Mouse (Mus musculus): ENCODE measurements around the gene Myo16.

Gene Myo16

DNA sequence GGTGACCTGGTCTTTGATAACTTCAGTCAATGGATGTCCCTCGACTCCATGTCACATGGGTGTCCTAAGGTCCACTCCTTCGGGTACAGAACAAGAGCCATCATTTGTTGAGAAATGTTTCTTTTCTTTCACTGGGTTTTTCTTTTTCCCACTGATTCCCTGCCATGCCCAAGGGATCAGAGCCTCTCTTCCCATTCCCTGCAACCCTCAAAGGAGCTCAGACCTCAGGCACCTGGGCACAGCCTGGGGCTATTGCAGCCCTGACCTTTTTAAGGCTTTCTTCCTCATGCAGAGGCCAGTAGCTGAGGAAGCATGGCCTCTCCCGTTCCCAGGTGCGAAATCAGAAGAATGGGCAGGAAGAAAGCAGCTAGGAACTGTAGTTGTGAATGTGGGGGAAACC lies 23.4 kb downstream of the Myo16 start:
- no peak for DNase-seq

DNA sequence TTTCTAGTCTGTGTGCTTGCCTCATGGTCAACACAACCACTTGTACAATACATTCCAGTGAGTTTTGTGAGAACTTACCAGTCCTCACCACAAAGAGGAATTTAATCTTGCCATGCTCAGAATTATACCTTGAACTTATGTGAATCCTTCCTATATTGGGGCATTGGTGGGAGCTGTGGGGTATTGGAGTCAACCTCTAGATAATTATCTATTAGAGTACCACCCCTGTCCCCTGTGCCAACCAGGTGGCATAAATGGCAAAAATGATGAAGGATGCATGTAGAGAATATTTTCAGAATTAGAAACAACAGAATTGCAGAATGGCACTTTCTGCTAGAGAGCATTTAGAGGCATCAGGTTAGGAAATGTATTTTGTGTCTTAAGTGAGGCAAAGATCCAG lies 25.3 kb downstream of the Myo16 start:
- DNase-seq: no peak

GRCm38 (mm10) chr8:10190607-10191006 lies 36.9 kb downstream of the Myo16 start:
- no peak for DNase-seq

DNA sequence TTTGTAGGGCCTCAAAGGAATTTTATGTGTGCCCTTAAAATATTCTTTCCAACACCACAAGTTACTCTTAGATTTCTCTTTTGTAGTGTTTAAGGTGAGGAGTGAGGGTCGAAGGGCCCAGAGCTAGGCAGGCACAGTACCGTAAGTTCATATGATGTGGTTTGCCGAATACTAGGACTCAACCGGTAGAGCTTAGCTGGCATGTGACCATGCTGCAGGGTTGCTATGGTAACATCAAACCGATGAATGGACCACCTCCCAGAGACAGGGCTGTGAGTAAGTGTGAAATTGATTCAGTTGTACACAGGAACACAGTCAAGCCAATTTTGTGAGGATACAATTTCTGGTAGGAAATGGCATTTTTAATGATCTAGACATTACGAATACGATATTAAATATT lies 44.5 kb downstream of the Myo16 start:
- DNase-seq: no peak

GRCm38 (mm10) chr8:10199301-10199700 lies 45.6 kb downstream of the Myo16 start:
- DNase-seq: no peak

DNA sequence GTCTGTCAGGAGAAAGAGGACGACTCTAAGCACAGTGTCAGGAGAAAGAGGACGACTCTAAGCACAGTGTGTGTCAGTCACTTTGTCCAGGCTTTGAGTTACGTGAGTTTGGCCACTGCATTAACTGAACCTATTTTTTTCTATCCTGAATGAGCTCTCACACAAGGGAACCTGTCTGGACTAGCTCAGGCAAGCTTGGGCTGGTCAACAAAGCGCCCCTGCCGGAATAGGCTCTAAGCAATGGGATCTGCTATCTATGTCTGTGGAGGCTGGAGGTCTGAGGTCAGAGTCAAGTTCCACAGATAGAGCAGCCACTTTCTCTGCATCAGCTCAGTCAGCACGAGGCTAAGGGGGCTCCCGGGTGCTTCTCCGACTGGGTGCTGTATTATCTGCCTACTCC lies 46.3 kb downstream of the Myo16 start:
- DNase-seq: no peak

GRCm38 (mm10) chr8:10215023-10215422 lies 61.3 kb downstream of the Myo16 start:
- no peak for DNase-seq

DNA sequence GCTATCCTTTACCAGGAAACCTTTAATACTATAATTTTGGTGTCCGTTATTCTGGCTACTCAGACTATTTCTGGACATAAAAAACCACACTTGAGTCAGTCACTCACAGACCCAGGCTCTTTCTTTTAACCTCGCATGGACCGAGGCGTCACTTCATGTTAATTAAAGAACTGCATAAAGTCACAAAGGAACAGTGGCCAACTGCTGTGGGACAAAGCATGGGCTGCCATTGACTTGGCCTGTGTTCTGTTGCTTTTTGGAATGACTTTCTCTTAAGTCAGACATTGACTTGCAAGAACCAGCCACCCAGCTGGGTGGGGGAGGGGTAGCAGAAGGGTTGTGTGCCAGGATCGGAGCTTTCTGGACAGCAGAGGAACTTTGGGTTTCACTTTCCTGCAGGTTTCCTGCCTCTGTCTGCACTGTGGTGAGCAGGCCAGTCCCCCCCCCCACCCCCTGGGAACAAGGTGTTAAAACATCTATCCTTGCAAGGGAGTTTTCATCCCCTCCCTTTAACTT lies 66.1 kb downstream of the Myo16 start:
- no peak for DNase-seq

GRCm38 (mm10) chr8:10222770-10223169 lies 69.1 kb downstream of the Myo16 start:
- DNase-seq: no peak

DNA sequence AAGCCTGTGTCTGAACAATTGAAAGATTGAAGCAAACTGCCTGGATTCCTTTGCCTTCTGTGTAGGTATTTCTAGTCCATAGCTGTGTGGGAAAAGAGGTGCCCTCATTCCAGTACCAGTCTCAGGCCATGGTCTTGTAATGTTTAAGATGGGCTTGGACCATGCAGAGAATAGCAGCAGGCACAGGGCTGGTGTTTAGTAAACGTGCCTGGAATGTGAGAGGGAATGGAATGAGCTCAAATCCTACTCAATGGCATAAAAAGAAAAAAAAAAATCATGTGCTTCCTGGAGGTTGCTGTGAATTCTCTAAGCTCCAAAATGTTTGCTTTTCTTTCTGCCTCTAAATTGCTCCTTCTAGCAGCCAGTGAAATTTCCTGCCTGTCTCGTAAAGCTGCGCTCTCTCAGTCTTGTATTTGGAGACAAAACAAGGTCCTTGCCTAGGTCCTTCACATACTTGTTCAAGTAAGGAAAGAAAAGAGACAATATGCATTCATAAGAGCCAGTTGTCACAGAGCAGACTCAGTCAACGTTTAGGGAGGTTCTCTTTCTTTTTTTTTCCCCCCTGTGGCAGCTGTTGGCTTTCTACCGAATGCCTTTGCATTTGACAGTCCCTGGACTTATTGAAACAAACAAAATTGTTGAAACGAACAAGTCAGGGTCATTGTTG lies 70.0 kb downstream of the Myo16 start:
- no peak for DNase-seq

DNA sequence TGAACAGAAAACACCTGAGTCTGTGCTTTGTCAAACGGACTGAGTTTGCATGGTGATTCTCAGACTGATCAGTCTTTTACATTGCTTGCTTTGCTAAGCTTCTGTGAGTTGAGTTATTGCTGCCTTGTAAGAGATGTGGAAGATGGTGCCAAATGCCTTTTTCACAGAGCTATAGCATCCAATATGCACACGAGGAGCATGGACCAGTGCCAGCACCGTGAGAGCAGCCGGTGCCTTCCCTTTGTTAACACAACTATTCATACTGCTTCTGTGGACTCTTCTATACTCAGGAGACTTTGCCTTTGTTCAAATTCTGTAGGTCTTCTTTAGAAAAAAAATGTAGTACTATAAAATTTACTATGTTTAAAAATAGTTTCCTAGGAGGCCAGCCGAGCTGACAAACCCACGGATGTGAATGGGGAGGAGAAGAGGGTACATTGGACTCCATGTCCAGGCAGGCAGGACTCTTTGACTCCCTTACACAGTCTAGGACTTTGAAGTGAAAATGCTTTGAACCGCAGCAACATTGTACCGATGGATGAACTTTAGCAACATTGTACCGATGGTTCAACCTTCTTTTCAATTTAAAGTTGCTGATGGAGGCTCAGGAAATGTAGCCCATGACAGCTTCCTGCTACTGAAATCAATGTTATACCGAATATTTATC lies 70.7 kb downstream of the Myo16 start:
- no peak for DNase-seq

GRCm38 (mm10) chr8:10225018-10225417 lies 71.3 kb downstream of the Myo16 start:
- no peak for DNase-seq

DNA sequence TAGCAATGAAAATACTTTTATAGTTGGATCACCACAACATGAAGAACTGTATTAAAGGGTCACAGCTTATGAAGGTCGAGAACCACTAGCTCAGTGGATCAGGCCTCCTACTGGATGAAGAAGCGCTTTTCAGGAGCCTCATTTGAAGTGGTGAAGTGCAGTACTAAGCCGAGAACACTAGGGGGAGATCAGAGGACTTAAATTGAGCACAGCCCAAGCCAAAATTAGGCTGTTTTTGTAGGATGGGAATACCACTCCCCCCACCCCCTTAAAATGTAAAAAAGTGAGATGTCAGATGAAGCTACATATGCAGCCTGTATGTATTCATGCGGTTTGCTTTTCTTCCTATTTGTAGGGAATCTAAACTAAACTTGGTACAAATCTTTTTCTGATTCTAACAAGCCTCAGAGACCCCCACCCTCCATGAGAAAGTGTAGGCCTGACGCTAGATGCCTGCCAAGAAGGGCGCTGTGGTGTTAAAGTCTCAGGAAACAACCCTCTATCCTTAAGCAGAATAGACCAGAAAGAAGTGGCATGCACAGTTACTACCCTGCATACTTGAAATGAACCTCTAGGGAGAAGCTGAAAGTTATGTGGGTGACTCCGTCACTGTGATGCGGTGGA lies 77.1 kb downstream of the Myo16 start:
- peak; percentile 32 for DNase-seq

DNA sequence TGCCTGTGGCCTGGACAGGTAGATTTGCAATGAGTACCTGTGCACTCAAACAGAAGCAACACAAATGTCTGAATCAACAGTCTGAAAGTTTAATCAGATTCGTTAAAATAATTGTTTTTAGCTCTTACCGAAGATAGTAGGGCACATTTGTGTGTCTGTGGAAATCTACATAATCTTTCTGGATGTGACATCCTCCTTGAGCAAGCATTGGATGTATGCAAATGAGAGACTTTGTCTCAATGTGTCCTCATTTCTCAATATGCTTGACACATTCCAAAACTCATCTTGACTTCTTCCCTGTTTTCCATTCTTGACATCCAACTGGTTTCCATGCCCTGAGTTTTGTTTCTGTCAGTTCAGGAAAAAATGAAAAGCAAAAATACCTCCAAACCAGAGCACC lies 80.8 kb downstream of the Myo16 start:
- DNase-seq: no peak

DNA sequence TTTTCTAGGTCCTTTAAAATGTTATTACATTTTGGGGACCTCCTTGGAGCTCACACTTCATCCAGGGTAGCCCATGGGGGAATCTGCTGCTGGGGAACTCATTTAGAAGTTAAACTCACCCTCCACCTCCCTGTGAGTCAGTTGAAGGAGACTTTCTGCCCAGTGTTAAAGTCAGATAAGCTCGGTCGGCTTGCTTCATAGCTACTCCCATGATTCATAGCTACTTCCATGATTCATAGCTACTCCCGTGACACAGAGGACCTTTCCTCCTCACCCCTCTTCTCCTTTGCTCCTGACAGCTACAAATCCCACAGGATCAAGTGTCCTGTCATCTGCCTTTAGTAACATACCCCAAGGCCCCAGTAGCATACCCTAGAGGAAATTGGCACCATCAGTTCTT lies 89.6 kb downstream of the Myo16 start:
- no peak for DNase-seq

DNA sequence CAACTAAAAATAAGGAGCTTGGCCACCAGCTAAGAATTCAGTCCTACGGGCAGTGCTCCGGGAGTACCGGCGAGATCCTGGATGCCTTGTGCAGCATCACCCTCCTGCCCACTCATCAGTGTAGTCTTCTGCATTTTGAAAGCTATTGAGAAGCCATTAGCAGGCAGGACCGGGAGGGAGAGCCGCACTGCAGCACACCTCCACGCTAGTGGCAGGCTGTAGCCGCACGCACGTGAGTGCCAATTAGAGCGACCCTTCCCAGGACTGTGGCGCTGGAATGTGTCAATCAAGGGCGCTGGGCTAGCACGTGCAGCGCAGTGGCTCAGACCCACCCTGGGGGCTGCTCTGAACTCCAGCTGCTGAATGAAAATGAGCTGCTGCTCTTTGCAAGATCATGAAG lies 95.4 kb downstream of the Myo16 start:
- DNase-seq: no peak

DNA sequence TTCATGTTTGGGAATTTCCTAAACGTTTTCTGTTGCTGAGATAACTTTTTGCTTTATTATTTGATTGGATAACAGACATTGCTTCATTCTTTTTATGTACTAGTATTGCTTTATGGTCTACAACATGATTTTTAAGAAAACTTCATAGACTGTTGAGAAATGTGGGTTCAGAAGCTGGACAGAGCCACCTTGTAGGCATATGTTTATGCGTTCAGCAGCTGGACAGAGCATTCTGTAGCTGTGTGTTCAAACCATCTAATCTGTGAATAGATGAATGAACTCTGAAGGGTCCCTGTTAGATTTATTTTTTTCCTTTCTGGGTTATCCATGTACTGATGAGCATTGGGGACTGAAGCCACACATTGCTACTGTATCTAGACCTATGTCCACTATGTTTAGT lies 102.0 kb downstream of the Myo16 start:
- DNase-seq: no peak

DNA sequence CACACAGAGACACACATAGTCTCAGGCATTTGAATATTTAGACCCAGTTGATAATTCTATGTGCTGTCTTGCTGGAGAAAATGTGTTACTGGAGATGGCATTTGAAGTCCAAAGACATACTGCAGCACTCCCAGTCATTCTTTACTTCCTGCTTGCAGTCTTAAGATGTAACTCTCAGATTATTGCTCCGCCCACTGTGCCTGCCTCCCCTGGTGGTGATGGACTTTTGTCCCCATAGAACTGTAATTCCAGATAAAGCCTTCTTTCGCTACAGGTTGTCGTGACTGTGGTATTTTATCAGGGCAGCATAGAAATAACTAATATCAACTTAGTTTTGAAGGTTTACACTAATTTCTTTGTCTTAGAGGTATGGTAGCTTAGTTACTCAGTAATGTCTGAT lies 102.9 kb downstream of the Myo16 start:
- DNase-seq: no peak

- DNase-seq: no peak
These were observed 116.4 kb downstream of the Myo16 start for GRCm38 (mm10) chr8:10270094-10270493.

DNA sequence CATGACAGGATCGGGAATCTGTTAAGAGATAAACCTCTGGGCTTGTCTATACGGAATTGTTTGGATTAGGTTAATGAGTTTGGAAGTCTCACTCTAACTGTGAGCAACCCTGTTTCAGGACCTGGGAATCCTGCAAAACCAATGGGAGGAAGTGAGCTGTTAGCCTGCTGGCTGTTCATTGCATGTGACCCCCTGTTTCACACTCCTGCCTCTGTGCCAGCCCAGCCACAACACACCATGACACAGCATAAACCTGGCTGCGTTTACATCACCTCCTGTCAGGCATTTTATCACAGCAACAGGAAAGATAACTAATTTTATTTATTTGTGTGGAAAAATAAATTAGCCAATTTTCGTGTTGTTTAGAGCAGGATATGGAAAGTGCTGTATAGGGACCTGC lies 138.9 kb downstream of the Myo16 start:
- no peak for DNase-seq

- DNase-seq: peak; percentile 3
These were observed 147.1 kb downstream of the Myo16 start for GRCm38 (mm10) chr8:10300797-10301196.

- no peak for DNase-seq
These were observed 149.3 kb downstream of the Myo16 start for GRCm38 (mm10) chr8:10303061-10303460.

GRCm38 (mm10) chr8:10303992-10304391 lies 150.3 kb downstream of the Myo16 start:
- no peak for DNase-seq

DNA sequence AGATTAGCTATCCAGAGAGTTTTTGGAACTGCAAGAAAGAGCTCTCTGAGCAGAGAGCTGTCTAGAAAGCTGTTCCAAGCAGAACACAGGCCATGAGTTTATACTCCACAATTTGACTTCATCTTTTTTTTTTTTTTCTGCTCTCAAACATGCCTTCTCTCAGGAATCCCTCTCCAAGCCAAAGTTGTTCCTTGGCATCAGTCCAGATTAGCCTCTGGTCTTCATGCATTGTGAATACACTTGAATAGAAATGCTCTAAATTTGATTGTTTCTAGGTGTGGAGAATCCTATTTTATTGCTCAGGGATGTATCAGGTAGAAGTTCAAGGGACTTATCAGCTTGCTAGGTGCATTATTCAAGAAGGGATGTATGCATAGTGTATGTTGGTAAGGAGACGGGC lies 151.0 kb downstream of the Myo16 start:
- no peak for DNase-seq
